In genomic region chr14:73486641-73487040, GRCm38 (mm10) we compare ENCODE assay signal across 25 mouse cellular contexts. TPM values are rescaled to one million over a fixed set of nuclear protein-coding genes. Genes with fewer than 3 reads are reported as not detected.
DNase-seq lines count a peak whose midpoint lies in the region; ATAC-seq and TF ChIP-seq lines count a peak whose summit lies in the region.
"Had no signal": no experiment of that assay in that cellular context is flagged by ENCODE, and none has a peak within 500 bp of the region (broad histone marks: within the 10 kb centered on the region; RNA-seq: fewer than 3 reads in every experiment).

No protein-coding gene starts in this region.

- TF ChIP-seq CTCF in gastrocnemius, adult 2 months (IDR thresholded peaks at IDR 0.05), result no peak

- WGBS in stomach, embryonic 16.5 days, result 69% methylated on average over 5 of the region's 5 CpGs

- 0 out of 2 replicates have a peak, but pooled peaks cover 3% of the 10 kb centered on the region for H3K9me3 ChIP-seq in stomach, embryonic 16.5 days (replicated peaks; ENCODE audit: control insufficient read depth, low read length)
- H3K9me3 ChIP-seq: embryonic facial prominence, embryonic 10.5 days; G1E had no signal

- no peak overlapping the region for H3K9ac ChIP-seq in stomach, embryonic 16.5 days (ENCODE audit: low read length)
- H3K9ac ChIP-seq: embryonic facial prominence, embryonic 12.5 days; forebrain, embryonic 13.5 days had no signal

- ATAC-seq in stomach, embryonic 16.5 days (ENCODE audit: insufficient read depth, low FRiP score), result no peak
- ATAC-seq: activated CD4-positive, CD25-positive, alpha-beta regulatory T cell, adult 4 months; CD4-positive, CD25-positive, alpha-beta regulatory T cell, adult 4 months; forebrain, embryonic 13.5 days; forebrain, embryonic 16.5 days; Patski had no signal

- no peaks in the 10 kb centered on the region for H3K4me1 ChIP-seq in stomach, embryonic 16.5 days (ENCODE audit: control insufficient read depth, insufficient read depth, low read length)
- H3K4me1 ChIP-seq: embryonic facial prominence, embryonic 12.5 days; forebrain, embryonic 13.5 days had no signal

- H3K36me3 ChIP-seq in stomach, embryonic 16.5 days (ENCODE audit: control insufficient read depth, insufficient read depth, low read length), result no peaks in the 10 kb centered on the region
- H3K36me3 ChIP-seq: embryonic facial prominence, embryonic 10.5 days; embryonic facial prominence, embryonic 12.5 days; G1E had no signal

- intact Hi-C loops in heart, postnatal 25 days (cut with DNase I), result no loop called here
- intact Hi-C loops in heart, postnatal 36 days (cut with DNase I), result loop anchor here (2.0 kb wide), 1 partner anchor 16 kb away; no protein-coding TSS in a partner anchor
- intact Hi-C loops in gastrocnemius, adult 2 months (cut with DNase I), result no loop called here

- H3K27me3 ChIP-seq in stomach, embryonic 16.5 days (ENCODE audit: control insufficient read depth, insufficient read depth, low read length), result no peaks in the 10 kb centered on the region
- H3K27me3 ChIP-seq: CH12.LX; embryonic facial prominence, embryonic 12.5 days; forebrain, embryonic 13.5 days had no signal

- no peak overlapping the region for H3K4me3 ChIP-seq in stomach, embryonic 16.5 days (replicated peaks; ENCODE audit: low read length)
- no peak overlapping the region for H3K4me3 ChIP-seq in gastrocnemius, adult 2 months
- H3K4me3 ChIP-seq: embryonic facial prominence, embryonic 10.5 days; embryonic facial prominence, embryonic 12.5 days; forebrain, embryonic 13.5 days had no signal

- H3K27ac ChIP-seq in stomach, embryonic 16.5 days (ENCODE audit: low read length), result peak overlapping the region; percentile 12; the same call in 1 of the 2 replicates
- no peak overlapping the region for H3K27ac ChIP-seq in gastrocnemius, adult 2 months
- H3K27ac ChIP-seq: embryonic facial prominence, embryonic 10.5 days; embryonic facial prominence, embryonic 12.5 days; forebrain, embryonic 13.5 days had no signal

- H3K4me2 ChIP-seq in stomach, embryonic 16.5 days (ENCODE audit: low read depth, low read length), result no peak overlapping the region
- H3K4me2 ChIP-seq: embryonic facial prominence, embryonic 12.5 days; forebrain, embryonic 13.5 days had no signal

- DNase-seq in heart, adult 11 months, result peak; percentile 96
- DNase-seq in heart, postnatal 25 days (ENCODE audit: low spot score), result no peak
- peak; percentile 36 to 46 for DNase-seq in heart, adult 9 months (ENCODE audit: low spot score in 2 of 2)
- no peak for DNase-seq in heart, postnatal 36 days
- DNase-seq in lung, postnatal 14 days, result no peak
- DNase-seq in gastrocnemius, adult 2 months, result no peak
- DNase-seq: adrenal gland, adult 8-10 months; adrenal gland, postnatal 14 days; adrenal gland, postnatal 36 days; B cell, adult 2 months; cerebellum, adult 11-12 months; cerebellum, adult 2 months; cerebellum, adult 9-10 months; cerebellum, postnatal 10 days; cerebellum, postnatal 25 days had no signal

RNA-seq across cellular contexts. Expression of gene Med4, which starts 23.2 kb away (rescaled TPM):
- 10 to 100 TPM; 21.4 to 22.4 TPM for total RNA-seq in heart, postnatal 25 days (2021)
- 10 to 100 TPM; 21.4 to 23.9 TPM for total RNA-seq in heart, postnatal 36 days (2021)
- polyA plus RNA-seq in stomach, embryonic 16.5 days (2015; fragmentation: Nextera tagmentation; extraction: Ambion mirVana), result 68.3 and 68.6 TPM in 2 replicates
- 10 to 100 TPM; 13.4 to 16.1 TPM for total RNA-seq in gastrocnemius, adult 2 months (2021)

RNA-seq across cellular contexts. Expression of gene Sucla2, which starts 38.5 kb away (rescaled TPM):
- 100 to 1,000 TPM; 787 to 854 TPM for total RNA-seq in heart, postnatal 25 days (2021)
- 100 to 1,000 TPM; 830 to 889 TPM for total RNA-seq in heart, postnatal 36 days (2021)
- polyA plus RNA-seq in stomach, embryonic 16.5 days (2015; fragmentation: Nextera tagmentation; extraction: Ambion mirVana), result 106 and 122 TPM in 2 replicates
- total RNA-seq in gastrocnemius, adult 2 months (2021), result 100 to 1,000 TPM; 428 to 488 TPM

Comparison
In these comparisons a context has a peak if more than half of its experiments do, and no peak if none do; other contexts are left out.
1. DNase-seq: peak in heart, adult 11 months (single experiment) and heart, adult 9 months (2 of 2); none in heart, postnatal 25 days (single experiment), heart, postnatal 36 days (0 of 2), lung, postnatal 14 days (single experiment) and gastrocnemius, adult 2 months (single experiment).